Mouse (Mus musculus) heart, embryonic 14.5 days (tissue): Measurements from ENCODE around the gene Cdca3. TPM values are rescaled to one million over a fixed set of nuclear protein-coding genes. Genes with fewer than 3 reads are reported as not detected.
"Not testable (repeated sequence)": the region's sequence is repeated elsewhere in the genome, so short reads cannot be mapped to it uniquely, and the experiment has no call there.

Experiments used
- ATAC-seq: fragments of 200-750 bp; cut with Nextera tagmentation; 2 replicates; pipeline ENCODE4 v1.8.0; 2017; ENCODE audit warnings: low read depth, moderate TSS enrichment; ENCODE audit not compliant: insufficient number of reproducible peaks, insufficient read depth, low FRiP score
- H3K27ac ChIP-seq, 2 experiments: fragments of 200-500 bp in 1 of 2; fragments of 300-500 bp in 1 of 2; sonication (generic) in 1 of 2; replicated peaks in 1 of 2; 2 replicates each; pipeline ENCODE4 v1.5.1; 2012 to 2014; ENCODE audit warnings: low read depth in 2 of 2, low read length in 2 of 2, control low read depth in 1 of 2, mild to moderate bottlenecking in 1 of 2, mixed read lengths in 1 of 2; ENCODE audit not compliant: control insufficient read depth in 1 of 2, insufficient read depth in 1 of 2
- H3K27me3 ChIP-seq: fragments of 300-500 bp; sonication (generic); 2 replicates; pipeline ENCODE4 v1.6.1; 2014; ENCODE audit warnings: mild to moderate bottlenecking, low read length, control low read depth; ENCODE audit not compliant: control insufficient read depth, insufficient read depth
- H3K36me3 ChIP-seq: fragments of 300-500 bp; sonication (generic); 2 replicates; pipeline ENCODE4 v1.6.1; 2014; ENCODE audit warnings: mild to moderate bottlenecking, control low read depth, low read length, mixed read lengths; ENCODE audit not compliant: control insufficient read depth, insufficient read depth
- H3K4me1 ChIP-seq, 2 experiments: fragments of 200-500 bp in 1 of 2; fragments of 300-500 bp in 1 of 2; sonication (generic) in 1 of 2; 2 replicates each; pipeline ENCODE4 v1.6.1; 2012 to 2014; ENCODE audit warnings: low read length in 2 of 2, control low read depth in 1 of 2, mixed read lengths in 1 of 2; ENCODE audit not compliant: control insufficient read depth in 2 of 2, insufficient read depth in 2 of 2
- H3K4me2 ChIP-seq: fragments of 300-500 bp; sonication (generic); 2 replicates; pipeline ENCODE4 v1.6.1; 2014; ENCODE audit warnings: mild to moderate bottlenecking, low read length
- H3K4me3 ChIP-seq, 2 experiments: fragments of 200-500 bp in 1 of 2; fragments of 300-500 bp in 1 of 2; sonication (generic) in 1 of 2; 2 replicates each; pipeline ENCODE4 v1.5.1; 2012 to 2014; ENCODE audit warnings: low read length in 2 of 2, mild to moderate bottlenecking in 2 of 2, control low read depth in 1 of 2, low read depth in 1 of 2, moderate library complexity in 1 of 2; ENCODE audit not compliant: control insufficient read depth in 1 of 2, insufficient read depth in 1 of 2
- H3K9ac ChIP-seq: fragments of 300-500 bp; sonication (generic); 2 replicates; pipeline ENCODE4 v1.6.1; 2014; ENCODE audit warnings: mild to moderate bottlenecking, low read length
- H3K9me3 ChIP-seq: fragments of 300-500 bp; sonication (generic); 2 replicates; pipeline ENCODE4 v1.6.1; 2016; ENCODE audit warnings: low read length, control low read depth; ENCODE audit not compliant: control insufficient read depth
- WGBS: fragments of 180-500 bp; shearing (Covaris S2); extraction: QIAGEN DNeasy Blood & Tissue Kit; methylation state at CpG from one replicate; pipeline ENCODE4 v1.1.7; 2014; 5-methylcytosine and 5-hydroxymethylcytosine counted together
- polyA plus RNA-seq: library from polyadenylated mRNA; unstranded; fragments of >200 nt; fragmentation: Nextera tagmentation; extraction: Ambion mirVana; gene quantifications from 2 replicates; pipeline ENCODE4 v1.2.1, GENCODE M21; 2014

The Cdca3 gene
- polyA plus RNA-seq, 1 experiment from 2014 or later, result 139 TPM

DNA sequence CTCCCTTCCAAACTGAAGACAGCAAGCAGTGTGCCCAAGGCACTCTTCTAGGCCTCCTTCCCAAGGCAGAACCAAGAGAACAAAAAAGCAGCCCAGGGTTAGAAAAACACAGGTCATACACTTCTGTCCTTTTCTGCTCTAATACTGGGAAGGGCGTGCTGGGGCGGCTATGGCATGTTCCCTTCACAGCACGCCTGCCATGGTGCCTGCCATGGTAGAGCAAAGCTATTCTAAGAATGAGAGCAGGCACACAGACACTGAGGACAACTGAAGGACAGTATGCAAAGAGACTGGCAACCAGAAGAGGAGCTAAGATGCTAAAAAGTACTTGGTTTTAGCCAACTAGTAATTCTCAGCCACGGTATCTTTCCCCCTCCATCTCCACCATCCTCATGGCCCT lies 7.3 kb upstream of the Cdca3 start:
- peak overlapping the region; percentile 19 to 32; a peak in 1 of 4 replicates for H3K27ac ChIP-seq
- H3K27me3 ChIP-seq, result no peaks in the 10 kb centered on the region
- WGBS, result 86% methylated on average over 4 of the region's 4 CpGs
- H3K36me3 ChIP-seq, result peaks cover 93% of the 10 kb centered on the region
- H3K9ac ChIP-seq, result no peak overlapping the region
- no peak overlapping the region for H3K4me2 ChIP-seq
- no peak for ATAC-seq
- no peaks in the 10 kb centered on the region for H3K9me3 ChIP-seq
- no peak overlapping the region for H3K4me3 ChIP-seq
- no peaks in the 10 kb centered on the region for H3K4me1 ChIP-seq

- H3K4me2 ChIP-seq, result peak overlapping the region; percentile 97
- peak overlapping the region; percentile 68 to 81 for H3K4me3 ChIP-seq
- H3K27me3 ChIP-seq, result no peaks in the 10 kb centered on the region
- no peaks in the 10 kb centered on the region for H3K9me3 ChIP-seq
- peak overlapping the region; percentile 80 for H3K9ac ChIP-seq
- peaks cover 8 to 17% of the 10 kb centered on the region in 2 experiments for H3K4me1 ChIP-seq
- WGBS, result 25% methylated on average over 10 of the region's 10 CpGs
- no peak for ATAC-seq
- peaks cover 49% of the 10 kb centered on the region for H3K36me3 ChIP-seq
- peak overlapping the region in 1 of 2 experiments; percentile 61; a peak in 3 of 4 replicates for H3K27ac ChIP-seq
Measured at GRCm38 (mm10) chr6:124828101-124828592, 1.2 kb upstream of the Cdca3 start.

DNA sequence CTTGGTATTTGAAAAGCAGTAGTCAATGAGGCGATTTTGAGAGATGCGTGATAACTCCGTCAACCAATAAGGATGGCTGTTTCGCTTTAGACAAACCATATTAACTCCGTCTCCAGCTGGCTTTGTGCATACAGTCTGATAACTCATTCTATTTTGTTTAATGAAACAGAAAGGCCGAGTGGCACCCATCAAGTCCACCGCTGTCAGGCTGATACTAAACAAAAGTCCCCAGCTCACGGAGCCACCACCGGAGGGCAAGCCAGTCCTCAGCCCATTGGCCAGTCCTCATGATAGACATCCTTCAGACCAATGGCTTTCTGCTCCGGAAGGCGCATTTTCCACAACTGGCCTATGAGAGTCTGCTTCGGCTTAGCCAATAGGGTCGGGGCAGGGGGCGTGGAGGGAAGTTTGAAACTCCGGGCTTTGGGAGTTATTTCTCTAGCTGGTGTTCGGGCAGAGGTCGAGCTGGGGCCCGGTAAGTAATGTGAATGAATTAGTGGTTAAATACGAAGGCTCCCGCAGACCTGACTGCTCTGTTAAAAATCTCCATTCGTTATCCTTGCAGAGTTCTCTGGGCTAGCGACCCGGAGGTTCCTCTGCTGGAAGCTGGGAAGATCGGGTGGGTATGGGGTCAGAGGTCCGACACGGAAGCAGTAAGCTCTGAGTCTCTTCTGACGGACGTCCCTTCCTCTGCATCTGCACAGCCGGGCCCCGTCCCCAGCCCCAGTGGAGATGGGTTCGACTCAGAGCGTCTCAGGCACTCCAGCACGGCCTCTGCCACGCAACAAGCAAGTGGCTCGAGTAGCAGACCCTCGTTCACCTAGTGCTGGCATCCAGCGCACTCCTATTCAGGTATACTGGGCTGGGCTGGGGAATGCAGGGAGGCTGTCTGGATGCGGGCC lies 703 bp downstream of the Cdca3 start:
- Histone ChIP-seq H3K36me3 (peaks cover 49% of the 10 kb centered on the region), H3K4me3 (peak overlapping the region; percentile 68 to 87), H3K4me1 (peaks cover 8 to 17% of the 10 kb centered on the region in 2 experiments), H3K27ac (peak overlapping the region; percentile 94 to 99), H3K9me3 (no peaks in the 10 kb centered on the region), H3K4me2 (peak overlapping the region; percentile 90), H3K9ac (peak overlapping the region; percentile 86), H3K27me3 (no peaks in the 10 kb centered on the region)
- ATAC-seq, result peak; percentile 83
- WGBS, result under 1% methylated on average over 38 of the region's 38 CpGs

- H3K27me3 ChIP-seq, ATAC-seq, H3K9ac ChIP-seq, H3K9me3 ChIP-seq, H3K27ac ChIP-seq: not testable (repeated sequence)
- H3K4me2 ChIP-seq, result peak overlapping the region; percentile 90
- peak overlapping the region in 1 of 2 experiments; percentile 68; a peak in 1 of 4 replicates for H3K4me3 ChIP-seq
- WGBS, result 95% methylated on average over 4 of the region's 4 CpGs
- peaks cover 40% of the 10 kb centered on the region for H3K36me3 ChIP-seq
- H3K4me1 ChIP-seq, result peaks cover 13 to 25% of the 10 kb centered on the region in 2 experiments
Measured at GRCm38 (mm10) chr6:124831199-124831598, 1.9 kb downstream of the Cdca3 start.

DNA sequence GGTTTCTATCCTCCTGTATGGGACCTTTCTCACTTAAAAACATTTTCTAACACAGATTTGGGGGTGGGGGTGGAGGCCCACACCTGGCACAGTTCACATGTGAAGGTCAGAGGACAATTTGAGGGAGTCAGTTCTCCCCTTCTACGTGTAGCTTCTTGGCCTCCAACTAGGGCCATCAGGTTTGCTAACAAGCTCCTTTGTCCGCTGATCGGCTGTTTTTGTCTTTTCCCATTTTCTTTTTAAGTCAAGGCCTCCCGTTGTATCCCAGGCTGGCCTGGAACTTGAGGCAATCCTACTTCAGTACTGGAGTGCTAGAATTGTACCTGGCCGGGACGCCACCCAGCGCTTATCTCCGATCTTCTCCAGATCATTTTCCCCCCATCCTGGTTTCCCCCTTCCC lies 2.3 kb downstream of the Cdca3 start:
- Histone ChIP-seq H3K27me3 (no peaks in the 10 kb centered on the region), H3K36me3 (peaks cover 38% of the 10 kb centered on the region), H3K4me1 (peaks cover 13 to 29% of the 10 kb centered on the region in 2 experiments), H3K9ac (no peak overlapping the region), H3K27ac (no peak overlapping the region), H3K4me2 (no peak overlapping the region), H3K4me3 (no peak overlapping the region), H3K9me3 (no peaks in the 10 kb centered on the region)
- 95% methylated on average over 8 of the region's 8 CpGs for WGBS
- ATAC-seq, result no peak

GRCm38 (mm10) chr6:124834512-124835081 lies 5.2 kb downstream of the Cdca3 start:
- no peak overlapping the region for H3K27ac ChIP-seq
- H3K4me3 ChIP-seq, result no peak overlapping the region
- WGBS, result 83% methylated on average over 6 of the region's 6 CpGs
- peaks cover 12 to 27% of the 10 kb centered on the region in 2 experiments; a peak in 3 of 4 replicates for H3K4me1 ChIP-seq
- H3K4me2 ChIP-seq, result no peak overlapping the region
- no peak for ATAC-seq
- H3K36me3 ChIP-seq, result peaks cover 38% of the 10 kb centered on the region
- H3K9ac ChIP-seq, result no peak overlapping the region
- no peaks in the 10 kb centered on the region for H3K9me3 ChIP-seq
- no peaks in the 10 kb centered on the region for H3K27me3 ChIP-seq

DNA sequence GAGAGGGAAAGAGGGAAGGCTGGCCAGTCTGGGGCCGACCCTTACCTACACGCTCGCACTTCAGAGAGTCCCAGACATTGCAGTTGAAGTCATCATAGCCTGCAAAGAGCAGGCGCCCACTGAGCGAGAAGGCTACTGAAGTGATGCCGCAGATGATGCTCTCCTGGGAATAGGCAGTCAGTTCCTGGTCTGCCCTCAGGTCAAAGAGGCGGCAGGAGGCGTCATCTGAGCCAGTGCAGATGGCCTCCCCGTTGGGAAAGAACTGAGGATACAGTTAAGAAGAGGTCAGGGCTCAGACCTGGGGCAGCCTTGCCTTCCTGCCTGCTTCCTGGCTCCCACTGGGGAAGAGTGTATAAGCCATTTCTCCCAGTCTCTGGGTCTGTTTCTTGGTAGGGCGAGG lies 6.2 kb downstream of the Cdca3 start:
- Histone ChIP-seq H3K27ac (no peak overlapping the region), H3K4me1 (peaks cover 18 to 33% of the 10 kb centered on the region in 2 experiments), H3K36me3 (peaks cover 38% of the 10 kb centered on the region), H3K9ac (no peak overlapping the region), H3K27me3 (no peaks in the 10 kb centered on the region), H3K9me3 (no peaks in the 10 kb centered on the region), H3K4me2 (no peak overlapping the region), H3K4me3 (no peak overlapping the region)
- ATAC-seq, result no peak
- WGBS, result 52% methylated on average over 10 of the region's 10 CpGs
